Mouse (Mus musculus) left cerebral cortex, postnatal 25 days (tissue): ENCODE measurements around the gene Hmgcs2. TPM values are rescaled to one million over a fixed set of nuclear protein-coding genes. Genes with fewer than 3 reads are reported as not detected.

Source experiments
- DNase-seq, 2 experiments: peaks; one replicate each; pipeline ENCODE4 v3.0.0; 2022; ENCODE audit warnings: low spot score in 2 of 2, mixed read lengths in 1 of 2
- intact Hi-C: fragments of 180-260 bp; cut with DNase I; formaldehyde crosslinking; loops from one replicate; pipeline ENCODE4 v1.15.1; 2025
- total RNA-seq, 2 experiments: library from RNA; stranded (reverse); gene quantifications; 2 replicates each; pipeline ENCODE4 v1.2.3; 2021

The Hmgcs2 gene
- total RNA-seq, 2 experiments from 2014 or later: 7.5 to 10.5 TPM

GRCm38 (mm10) chr3:98273623-98274398 is 6.4 kb upstream of the Hmgcs2 start:
- intact Hi-C loops: no loop called here
- no peak for DNase-seq

GRCm38 (mm10) chr3:98279682-98280081 is 553 bp upstream of the Hmgcs2 start:
- DNase-seq: no peak
- intact Hi-C loops: no loop called here

- intact Hi-C loops: no loop called here
- peak; percentile 47 to 51 for DNase-seq
Measured at GRCm38 (mm10) chr3:98280933-98281678, 871 bp downstream of the Hmgcs2 start.

- DNase-seq: no peak
- intact Hi-C loops: no loop called here
Measured at GRCm38 (mm10) chr3:98282422-98282821, 2.2 kb downstream of the Hmgcs2 start.

GRCm38 (mm10) chr3:98283205-98283604 is 3.0 kb downstream of the Hmgcs2 start:
- DNase-seq: no peak
- intact Hi-C loops: no loop called here

GRCm38 (mm10) chr3:98291044-98291443 is 10.8 kb downstream of the Hmgcs2 start:
- intact Hi-C loops: no loop called here
- no peak for DNase-seq

- intact Hi-C loops: no loop called here
Measured at GRCm38 (mm10) chr3:98295965-98296364, 15.7 kb downstream of the Hmgcs2 start.

GRCm38 (mm10) chr3:98299391-98300100 is 19.3 kb downstream of the Hmgcs2 start:
- DNase-seq: no peak
- intact Hi-C loops: no loop called here

More at GRCm38 (mm10) chr3:98295965-98296364, 15.7 kb downstream of the Hmgcs2 start:
- DNase-seq: no peak

- intact Hi-C loops: no loop called here
- DNase-seq: no peak
Measured at GRCm38 (mm10) chr3:98300266-98300665, 20.0 kb downstream of the Hmgcs2 start.

- DNase-seq: no peak
- intact Hi-C loops: no loop called here
Measured at GRCm38 (mm10) chr3:98301761-98302160, 21.5 kb downstream of the Hmgcs2 start.

GRCm38 (mm10) chr3:98308606-98309005 is 28.4 kb downstream of the Hmgcs2 start:
- DNase-seq: no peak
- intact Hi-C loops: no loop called here

- no peak for DNase-seq
- intact Hi-C loops: loop anchor here (5.0 kb wide), 1 partner anchor 383 kb away; no protein-coding TSS in a partner anchor
Measured at GRCm38 (mm10) chr3:98310456-98310855, 30.2 kb downstream of the Hmgcs2 start.

- intact Hi-C loops: loop anchor here (1.0 to 5.0 kb wide), 2 partner anchors 86 to 386 kb away; no protein-coding TSS in a partner anchor
- DNase-seq: peak; percentile 38 to 53
Measured at GRCm38 (mm10) chr3:98312867-98313266, 32.6 kb downstream of the Hmgcs2 start.

- DNase-seq: no peak
- intact Hi-C loops: loop anchor here (1.0 to 5.0 kb wide), 2 partner anchors 86 to 386 kb away; no protein-coding TSS in a partner anchor
Measured at GRCm38 (mm10) chr3:98313294-98314155, 33.3 kb downstream of the Hmgcs2 start.

GRCm38 (mm10) chr3:98315181-98315580 is 34.9 kb downstream of the Hmgcs2 start:
- intact Hi-C loops: no loop called here
- peak in 1 of 2 experiments; percentile 19 for DNase-seq

GRCm38 (mm10) chr3:98317143-98317542 is 36.9 kb downstream of the Hmgcs2 start:
- intact Hi-C loops: no loop called here
- peak in 1 of 2 experiments; percentile 27 for DNase-seq

GRCm38 (mm10) chr3:98319190-98319589 is 39.0 kb downstream of the Hmgcs2 start:
- peak in 1 of 2 experiments; percentile 32 for DNase-seq
- intact Hi-C loops: no loop called here

GRCm38 (mm10) chr3:98322209-98322608 is 42.0 kb downstream of the Hmgcs2 start:
- intact Hi-C loops: no loop called here
- no peak for DNase-seq

- intact Hi-C loops: no loop called here
- peak in 1 of 2 experiments; percentile 23 for DNase-seq
Measured at GRCm38 (mm10) chr3:98324235-98324634, 44.0 kb downstream of the Hmgcs2 start.
